Mouse (Mus musculus): Measurements from ENCODE around the gene Lpp. TPM values are rescaled to one million over a fixed set of nuclear protein-coding genes. Genes with fewer than 3 reads are reported as not detected.
A peak's percentile ranks its signal among the peaks of the same experiment; 100 is the strongest.

Lpp gene
- polyA plus RNA-seq, 1 experiment from 2014 or later: 46.6 TPM

DNA sequence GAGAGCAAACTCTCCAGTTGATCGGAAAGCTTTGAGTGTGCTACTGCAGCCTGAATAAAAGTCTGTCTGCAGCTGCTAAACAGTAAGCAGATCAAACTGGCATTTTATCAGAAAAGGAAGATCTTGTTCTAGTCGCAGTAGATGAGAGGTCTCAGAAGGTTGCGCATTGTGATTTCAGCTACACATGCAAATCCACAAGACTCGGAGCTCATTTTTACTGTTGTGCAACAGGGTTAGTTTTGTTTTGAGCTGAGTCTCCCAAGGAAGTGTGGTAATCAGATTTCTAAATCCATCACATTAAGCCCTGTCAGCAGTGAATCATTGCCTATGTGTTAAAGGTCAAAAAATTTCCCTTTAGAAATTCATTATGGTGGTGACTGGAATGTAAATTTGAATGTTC, 540.4 kb downstream of the Lpp start:
- H3K27me3 ChIP-seq (ENCODE audit: control insufficient read depth, insufficient read depth, low read length): no peaks in the 10 kb centered on the region
- 76% methylated on average over 4 of the region's 4 CpGs for WGBS
- peaks cover 7 to 17% of the 10 kb centered on the region in 2 experiments for H3K4me1 ChIP-seq (ENCODE audit: control insufficient read depth in 2 of 2, insufficient read depth in 2 of 2, low read length in 2 of 2)

DNA sequence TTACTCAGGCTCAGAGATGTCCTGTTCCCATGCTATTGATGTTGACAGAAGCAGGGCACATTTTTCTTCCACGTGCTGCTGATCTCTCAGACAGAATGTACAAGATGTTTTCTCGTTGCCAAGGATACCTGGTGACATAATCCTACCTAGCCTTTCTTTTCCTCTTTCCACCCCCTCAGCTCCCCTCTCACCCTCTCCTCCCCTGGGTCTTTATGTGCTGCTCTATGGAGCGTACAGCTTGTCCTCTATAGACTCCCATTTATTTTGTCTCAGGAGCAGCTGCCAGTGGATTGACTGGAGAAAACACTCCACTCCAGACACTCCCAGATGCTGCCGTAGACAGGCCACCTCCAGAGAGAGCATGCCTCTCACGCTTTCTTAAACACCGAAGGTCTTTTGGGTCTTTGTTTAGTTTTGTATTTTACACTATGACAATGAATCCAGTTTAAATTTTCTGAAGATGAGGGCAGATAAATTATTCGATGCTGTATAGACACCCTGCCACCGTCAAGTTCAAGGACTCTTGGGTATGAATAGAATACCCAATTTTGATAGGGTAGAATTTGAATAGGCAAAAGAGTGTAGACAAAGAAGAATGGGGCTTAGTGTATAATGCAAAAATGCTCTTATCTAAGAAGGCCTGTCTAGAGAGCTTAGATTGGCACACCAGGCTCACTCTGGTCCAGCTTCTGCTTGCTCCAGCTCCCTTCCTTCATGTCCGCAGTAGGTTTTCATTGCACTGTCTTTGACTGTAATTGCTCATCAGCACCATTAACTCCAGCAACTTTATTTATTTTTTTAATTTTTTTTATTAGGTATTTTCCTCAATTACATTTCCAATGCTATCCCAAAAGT, 548.2 kb downstream of the Lpp start:
- Histone ChIP-seq H3K27ac (replicated peaks in 1 of 2; ENCODE audit: control insufficient read depth in 1 of 2, insufficient read depth in 1 of 2, low read depth in 2 of 2, low read length in 2 of 2) (no peak overlapping the region), H3K4me1 (ENCODE audit: control insufficient read depth in 2 of 2, insufficient read depth in 2 of 2, low read length in 2 of 2) (peaks cover 5 to 36% of the 10 kb centered on the region in 2 experiments)
- ATAC-seq (ENCODE audit: insufficient number of reproducible peaks, insufficient read depth, low FRiP score, low read depth): no peak

More for the DNA sequence above, 540.4 kb downstream of the Lpp start:
- no peak for ATAC-seq (ENCODE audit: insufficient number of reproducible peaks, insufficient read depth, low FRiP score, low read depth)
- Histone ChIP-seq H3K36me3 (ENCODE audit: control insufficient read depth, insufficient read depth, low read length) (no peaks in the 10 kb centered on the region), H3K4me2 (ENCODE audit: low read length) (no peak overlapping the region), H3K4me3 (ENCODE audit: control insufficient read depth in 1 of 2, insufficient read depth in 1 of 2, low read depth in 1 of 2, low read length in 2 of 2) (no peak overlapping the region), H3K27ac (replicated peaks in 1 of 2; ENCODE audit: control insufficient read depth in 1 of 2, insufficient read depth in 1 of 2, low read depth in 2 of 2, low read length in 2 of 2) (no peak overlapping the region), H3K9ac (ENCODE audit: low read length) (no peak overlapping the region), H3K9me3 (ENCODE audit: control insufficient read depth, low read length) (no peaks in the 10 kb centered on the region)

DNA sequence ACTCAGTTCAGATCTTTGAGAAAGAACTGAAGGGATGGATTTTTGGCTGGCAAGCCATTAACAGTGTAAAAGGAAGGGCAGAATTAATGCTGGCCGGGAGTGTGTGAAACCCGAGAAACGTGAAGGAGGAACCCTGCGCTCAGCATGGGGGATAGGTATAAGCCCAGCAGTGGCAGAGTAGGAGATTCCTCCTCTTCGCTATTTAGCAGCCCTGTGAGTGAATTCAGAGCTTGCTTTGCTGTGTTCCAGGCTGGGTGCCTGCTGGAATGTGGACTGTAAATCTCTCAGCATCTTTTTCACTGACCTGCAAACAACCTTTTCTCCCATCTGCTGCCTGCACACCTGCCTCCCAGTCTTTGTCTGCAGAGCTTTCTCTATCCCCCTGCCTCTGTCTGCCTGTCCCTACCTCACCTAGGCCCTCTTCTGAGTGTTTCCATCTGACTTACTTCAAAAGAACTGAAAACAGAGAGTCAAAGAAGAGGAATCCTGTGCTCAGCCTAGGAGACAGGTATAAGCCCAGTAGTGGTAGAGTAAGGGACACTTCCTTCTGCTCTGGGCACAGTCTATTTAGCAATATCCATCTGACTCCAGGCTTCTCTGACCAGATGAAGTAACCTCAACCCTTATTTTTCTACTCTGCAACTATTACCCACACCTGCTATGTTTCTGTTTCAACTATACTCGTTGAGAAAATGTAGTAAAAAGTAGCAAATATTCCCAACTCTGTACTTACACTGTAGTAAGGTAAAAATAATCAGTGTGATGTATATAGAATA, 550.4 kb downstream of the Lpp start:
- 41% methylated on average over 6 of the region's 6 CpGs for WGBS
- Histone ChIP-seq H3K36me3 (ENCODE audit: control insufficient read depth, insufficient read depth, low read length) (no peaks in the 10 kb centered on the region), H3K27me3 (ENCODE audit: control insufficient read depth, insufficient read depth, low read length) (no peaks in the 10 kb centered on the region), H3K4me2 (ENCODE audit: low read length) (no peak overlapping the region), H3K27ac (replicated peaks in 1 of 2; ENCODE audit: control insufficient read depth in 1 of 2, insufficient read depth in 1 of 2, low read depth in 2 of 2, low read length in 2 of 2) (no peak overlapping the region), H3K4me3 (ENCODE audit: control insufficient read depth in 1 of 2, insufficient read depth in 1 of 2, low read depth in 1 of 2, low read length in 2 of 2) (no peak overlapping the region), H3K4me1 (ENCODE audit: control insufficient read depth in 2 of 2, insufficient read depth in 2 of 2, low read length in 2 of 2) (peaks cover 10 to 43% of the 10 kb centered on the region in 2 experiments), H3K9ac (ENCODE audit: low read length) (no peak overlapping the region), H3K9me3 (ENCODE audit: control insufficient read depth, low read length) (no peaks in the 10 kb centered on the region)
- no peak for ATAC-seq (ENCODE audit: insufficient number of reproducible peaks, insufficient read depth, low FRiP score, low read depth)

More for the DNA sequence above, 548.2 kb downstream of the Lpp start:
- Histone ChIP-seq H3K4me2 (ENCODE audit: low read length) (no peak overlapping the region), H3K4me3 (ENCODE audit: control insufficient read depth in 1 of 2, insufficient read depth in 1 of 2, low read depth in 1 of 2, low read length in 2 of 2) (no peak overlapping the region), H3K27me3 (ENCODE audit: control insufficient read depth, insufficient read depth, low read length) (no peaks in the 10 kb centered on the region), H3K36me3 (ENCODE audit: control insufficient read depth, insufficient read depth, low read length) (no peaks in the 10 kb centered on the region), H3K9ac (ENCODE audit: low read length) (no peak overlapping the region), H3K9me3 (ENCODE audit: control insufficient read depth, low read length) (no peaks in the 10 kb centered on the region)
- 60% methylated on average over 9 of the region's 9 CpGs for WGBS

DNA sequence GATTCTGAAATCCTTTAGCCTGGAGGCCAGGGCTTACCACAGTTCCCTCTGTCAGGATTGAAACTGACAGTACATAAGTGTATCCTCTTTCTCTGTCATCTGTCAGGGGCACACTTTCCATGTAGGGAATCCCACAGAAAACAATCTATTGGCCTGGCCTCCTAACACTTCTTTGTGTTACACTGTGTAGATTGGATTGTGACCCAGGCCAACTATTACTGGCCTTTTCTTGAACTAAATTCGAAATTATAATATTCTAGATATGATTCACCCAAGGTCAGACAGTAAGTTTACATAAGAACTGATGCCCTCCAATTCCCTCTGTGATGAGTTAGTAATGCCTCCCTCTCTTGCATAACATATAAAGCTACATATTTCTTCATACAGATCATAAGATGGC, 553.0 kb downstream of the Lpp start:
- 0 out of 4 replicates have a peak overlapping the region, but pooled peaks of 1 of the 2 experiments have one; percentile 6 for H3K27ac ChIP-seq (replicated peaks in 1 of 2; ENCODE audit: control insufficient read depth in 1 of 2, insufficient read depth in 1 of 2, low read depth in 2 of 2, low read length in 2 of 2)
- no peak overlapping the region for H3K4me2 ChIP-seq (ENCODE audit: low read length)
- 66% methylated on average over 1 of the region's 1 CpGs for WGBS
- no peak overlapping the region for H3K9ac ChIP-seq (ENCODE audit: low read length)
- H3K4me1 ChIP-seq (ENCODE audit: control insufficient read depth in 2 of 2, insufficient read depth in 2 of 2, low read length in 2 of 2): peaks cover 10 to 30% of the 10 kb centered on the region in 2 experiments
- no peaks in the 10 kb centered on the region for H3K27me3 ChIP-seq (ENCODE audit: control insufficient read depth, insufficient read depth, low read length)
- no peak for ATAC-seq (ENCODE audit: insufficient number of reproducible peaks, insufficient read depth, low FRiP score, low read depth)
- no peaks in the 10 kb centered on the region for H3K36me3 ChIP-seq (ENCODE audit: control insufficient read depth, insufficient read depth, low read length)
- no peak overlapping the region for H3K4me3 ChIP-seq (ENCODE audit: control insufficient read depth in 1 of 2, insufficient read depth in 1 of 2, low read depth in 1 of 2, low read length in 2 of 2)
- no peaks in the 10 kb centered on the region for H3K9me3 ChIP-seq (ENCODE audit: control insufficient read depth, low read length)

DNA sequence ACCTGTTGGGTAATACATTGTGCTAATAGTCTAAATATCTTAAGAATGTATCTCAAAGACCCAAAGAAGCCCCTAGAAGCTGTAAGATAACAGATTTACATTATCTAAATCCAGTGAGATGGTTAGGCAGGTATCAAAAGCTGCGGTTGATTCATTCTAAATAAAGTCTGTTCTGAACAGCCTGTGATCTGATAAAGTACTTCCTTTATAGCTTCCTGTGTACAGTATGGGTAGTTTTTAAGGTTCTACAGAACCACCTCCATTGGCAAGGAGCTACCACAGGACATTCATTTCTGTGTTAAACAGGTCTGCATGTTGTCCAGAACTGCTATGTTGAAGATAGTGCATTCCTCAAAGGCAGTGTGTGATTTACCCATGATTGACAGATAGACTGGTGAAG, 554.2 kb downstream of the Lpp start:
- H3K9ac ChIP-seq (ENCODE audit: low read length): no peak overlapping the region
- WGBS: 53% methylated on average over 1 of the region's 1 CpGs
- H3K4me1 ChIP-seq (ENCODE audit: control insufficient read depth in 2 of 2, insufficient read depth in 2 of 2, low read length in 2 of 2): peaks cover 10 to 29% of the 10 kb centered on the region in 2 experiments
- no peak overlapping the region for H3K4me3 ChIP-seq (ENCODE audit: control insufficient read depth in 1 of 2, insufficient read depth in 1 of 2, low read depth in 1 of 2, low read length in 2 of 2)
- no peaks in the 10 kb centered on the region for H3K36me3 ChIP-seq (ENCODE audit: control insufficient read depth, insufficient read depth, low read length)
- no peaks in the 10 kb centered on the region for H3K9me3 ChIP-seq (ENCODE audit: control insufficient read depth, low read length)
- ATAC-seq (ENCODE audit: insufficient number of reproducible peaks, insufficient read depth, low FRiP score, low read depth): no peak
- H3K27me3 ChIP-seq (ENCODE audit: control insufficient read depth, insufficient read depth, low read length): no peaks in the 10 kb centered on the region
- H3K27ac ChIP-seq (replicated peaks in 1 of 2; ENCODE audit: control insufficient read depth in 1 of 2, insufficient read depth in 1 of 2, low read depth in 2 of 2, low read length in 2 of 2): no peak overlapping the region
- no peak overlapping the region for H3K4me2 ChIP-seq (ENCODE audit: low read length)

DNA sequence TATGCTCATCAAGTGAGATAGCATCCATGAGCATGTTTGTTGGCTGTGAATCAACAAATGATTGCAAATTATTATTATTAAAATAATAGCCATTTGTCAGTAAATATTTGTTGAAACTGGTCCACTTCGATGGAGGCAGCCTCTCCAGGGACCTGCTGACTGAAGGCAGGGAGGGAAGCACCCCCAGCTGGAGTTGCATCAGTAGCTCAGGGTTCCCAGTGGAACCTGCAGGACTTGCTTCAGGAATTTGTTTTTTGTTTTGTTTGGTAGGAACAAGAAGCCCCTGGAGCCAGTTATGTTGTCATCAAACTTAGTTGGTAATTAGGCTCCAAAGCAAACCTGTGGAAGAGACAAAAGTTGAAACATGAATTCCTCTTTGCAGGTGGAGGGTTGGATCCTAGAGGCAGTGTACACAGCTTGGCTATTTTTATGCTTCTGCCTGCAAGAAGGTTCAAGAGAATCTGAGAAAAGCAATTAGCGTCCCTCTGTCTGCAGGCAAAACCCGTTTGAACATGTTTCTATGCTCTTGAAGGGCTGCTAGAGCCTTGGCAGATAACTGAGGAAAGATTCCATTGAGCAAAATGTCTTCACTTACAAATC, 554.9 kb downstream of the Lpp start:
- no peak for ATAC-seq (ENCODE audit: insufficient number of reproducible peaks, insufficient read depth, low FRiP score, low read depth)
- H3K4me1 ChIP-seq (ENCODE audit: control insufficient read depth in 2 of 2, insufficient read depth in 2 of 2, low read length in 2 of 2): peaks cover 10 to 26% of the 10 kb centered on the region in 2 experiments

DNA sequence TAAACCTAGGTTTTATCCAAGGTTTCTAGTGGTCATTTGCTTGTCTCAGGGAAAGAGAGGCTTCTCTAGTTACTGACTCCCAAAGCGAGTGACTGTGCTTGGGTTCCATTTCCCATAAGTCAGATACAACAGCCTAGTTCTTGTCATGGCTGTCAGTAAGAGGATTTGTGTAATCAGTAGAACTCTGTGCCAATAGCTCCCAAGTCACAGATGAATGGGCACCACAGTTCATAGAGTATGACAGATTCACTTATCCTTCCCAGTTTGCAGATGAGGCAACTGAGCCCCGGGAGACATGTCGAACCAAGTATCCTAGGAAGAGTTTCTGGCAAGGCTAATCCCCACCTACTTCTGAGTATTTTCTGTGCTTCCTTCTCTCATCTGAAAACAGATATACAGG, 556.0 kb downstream of the Lpp start:
- 87% methylated on average over 3 of the region's 3 CpGs for WGBS
- H3K36me3 ChIP-seq (ENCODE audit: control insufficient read depth, insufficient read depth, low read length): no peaks in the 10 kb centered on the region
- no peaks in the 10 kb centered on the region for H3K9me3 ChIP-seq (ENCODE audit: control insufficient read depth, low read length)
- H3K9ac ChIP-seq (ENCODE audit: low read length): no peak overlapping the region
- H3K27me3 ChIP-seq (ENCODE audit: control insufficient read depth, insufficient read depth, low read length): no peaks in the 10 kb centered on the region
- H3K4me3 ChIP-seq (ENCODE audit: control insufficient read depth in 1 of 2, insufficient read depth in 1 of 2, low read depth in 1 of 2, low read length in 2 of 2): no peak overlapping the region
- no peak overlapping the region for H3K4me2 ChIP-seq (ENCODE audit: low read length)
- H3K4me1 ChIP-seq (ENCODE audit: control insufficient read depth in 2 of 2, insufficient read depth in 2 of 2, low read length in 2 of 2): peaks cover 6 to 20% of the 10 kb centered on the region in 2 experiments
- ATAC-seq (ENCODE audit: insufficient number of reproducible peaks, insufficient read depth, low FRiP score, low read depth): no peak
- no peak overlapping the region for H3K27ac ChIP-seq (replicated peaks in 1 of 2; ENCODE audit: control insufficient read depth in 1 of 2, insufficient read depth in 1 of 2, low read depth in 2 of 2, low read length in 2 of 2)

More for the DNA sequence above, 554.9 kb downstream of the Lpp start:
- no peak overlapping the region for H3K4me3 ChIP-seq (ENCODE audit: control insufficient read depth in 1 of 2, insufficient read depth in 1 of 2, low read depth in 1 of 2, low read length in 2 of 2)
- H3K9me3 ChIP-seq (ENCODE audit: control insufficient read depth, low read length): no peaks in the 10 kb centered on the region
- H3K9ac ChIP-seq (ENCODE audit: low read length): no peak overlapping the region
- no peak overlapping the region; a peak in 1 of 4 replicates for H3K27ac ChIP-seq (replicated peaks in 1 of 2; ENCODE audit: control insufficient read depth in 1 of 2, insufficient read depth in 1 of 2, low read depth in 2 of 2, low read length in 2 of 2)
- no peaks in the 10 kb centered on the region for H3K27me3 ChIP-seq (ENCODE audit: control insufficient read depth, insufficient read depth, low read length)
- WGBS: 37% methylated on average over 3 of the region's 3 CpGs
- no peak overlapping the region for H3K4me2 ChIP-seq (ENCODE audit: low read length)
- no peaks in the 10 kb centered on the region for H3K36me3 ChIP-seq (ENCODE audit: control insufficient read depth, insufficient read depth, low read length)

Measured in heart, embryonic 14.5 days (tissue).